Mouse (Mus musculus): ENCODE results near the gene Ifna15. TPM values are rescaled to one million over a fixed set of nuclear protein-coding genes. Genes with fewer than 3 reads are reported as not detected.
"Not testable (repeated sequence)": the region's sequence is repeated elsewhere in the genome, so short reads cannot be mapped to it uniquely, and the experiment has no call there.

The Ifna15 gene
- polyA plus RNA-seq (2015; fragmentation: Nextera tagmentation; extraction: Ambion mirVana): not detected in 2 replicates

DNA sequence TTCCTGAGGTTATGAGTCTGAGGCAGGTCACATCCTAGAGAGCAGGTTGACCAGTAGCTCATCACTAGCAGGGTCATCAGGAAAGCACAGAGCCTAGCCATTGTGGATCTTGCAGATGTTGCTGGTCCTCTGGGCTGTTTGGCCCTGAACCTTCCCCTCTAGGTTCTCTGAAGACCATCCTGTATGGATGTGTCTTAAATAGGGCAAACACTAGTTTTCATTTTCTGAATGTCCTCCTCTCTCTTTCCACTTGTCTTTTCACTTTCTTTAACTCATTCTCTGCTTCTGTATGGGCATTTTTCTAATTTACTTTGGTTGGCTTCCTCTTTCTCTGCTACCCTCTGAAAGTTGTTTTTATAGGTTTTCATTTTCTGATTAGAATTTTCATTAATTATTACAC is at the start of gene Ifna15:
Gene Ifna15 (minus strand): TSS at position 101 of the 400 bp plus-strand sequence.
- H3K4me3 ChIP-seq (replicated peaks); ATAC-seq; H3K27me3 ChIP-seq (replicated peaks); H3K27ac ChIP-seq; H3K9ac ChIP-seq; H3K4me1 ChIP-seq (replicated peaks); H3K36me3 ChIP-seq; H3K9me3 ChIP-seq; H3K4me2 ChIP-seq (replicated peaks): not testable (repeated sequence)

DNA sequence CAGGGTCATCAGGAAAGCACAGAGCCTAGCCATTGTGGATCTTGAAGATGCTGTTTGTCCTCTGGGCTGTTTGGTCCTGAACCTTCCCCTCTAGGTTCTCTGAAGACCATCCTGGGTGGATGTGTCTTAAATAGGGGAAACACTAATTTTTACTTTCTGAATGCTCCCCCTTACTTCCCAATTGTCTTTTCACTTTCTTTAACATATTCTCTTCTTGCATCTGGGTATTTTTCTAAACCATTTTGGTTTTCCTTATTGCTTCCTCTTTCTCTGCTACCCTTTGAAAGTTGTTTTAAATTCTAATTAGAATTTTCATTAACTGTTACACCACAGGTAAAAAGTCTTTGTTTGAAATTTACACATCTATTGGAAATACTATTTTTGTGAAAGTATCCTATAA is 45.2 kb upstream of the Ifna15 start, which contains the start of gene Ifna12:
Gene Ifna12 (minus strand): TSS at position 101 of the 400 bp plus-strand sequence.
- Histone ChIP-seq H3K4me2 (replicated peaks) (no peak within 1 kb of the TSS), H3K4me3 (replicated peaks) (no peak within 1 kb of the TSS), H3K36me3 (no peaks in the 10 kb centered on the region), H3K27me3 (replicated peaks) (no peaks in the 10 kb centered on the region), H3K9ac (no peak within 1 kb of the TSS), H3K4me1 (replicated peaks) (no peaks in the 10 kb centered on the region), H3K9me3 (no peaks in the 10 kb centered on the region), H3K27ac (no peak within 1 kb of the TSS)
- no peak for ATAC-seq

DNA sequence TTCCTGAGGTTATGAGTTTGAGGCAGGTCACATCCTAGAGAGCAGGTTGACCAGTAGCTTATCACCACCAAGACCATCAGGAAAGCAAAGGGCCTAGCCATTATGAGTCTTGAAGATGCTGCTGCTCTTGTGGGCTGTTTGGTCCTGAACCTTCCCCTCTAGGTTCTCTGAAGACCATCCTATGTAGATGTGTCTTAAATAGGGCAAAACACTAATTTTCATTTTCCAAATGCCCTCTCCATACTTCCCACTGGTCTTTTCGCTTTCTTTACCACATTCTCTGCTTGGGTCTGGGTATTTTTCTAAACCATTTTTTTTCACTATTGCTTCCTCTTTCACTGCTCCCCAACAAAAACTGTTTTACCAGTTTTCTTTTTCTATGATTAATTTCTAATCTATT is 34.2 kb upstream of the Ifna15 start, which contains the start of gene Ifna9:
Gene Ifna9 (minus strand): TSS at position 101 of the 400 bp plus-strand sequence.
- Histone ChIP-seq H3K4me1 (replicated peaks) (no peaks in the 10 kb centered on the region), H3K4me3 (replicated peaks) (no peak within 1 kb of the TSS), H3K36me3 (no peaks in the 10 kb centered on the region), H3K9ac (no peak within 1 kb of the TSS), H3K27me3 (replicated peaks) (no peaks in the 10 kb centered on the region), H3K4me2 (replicated peaks) (no peak within 1 kb of the TSS), H3K27ac (no peak within 1 kb of the TSS), H3K9me3 (no peaks in the 10 kb centered on the region)
- WGBS: 77% methylated on average over 1 of the region's 1 CpGs
- ATAC-seq: no peak

DNA sequence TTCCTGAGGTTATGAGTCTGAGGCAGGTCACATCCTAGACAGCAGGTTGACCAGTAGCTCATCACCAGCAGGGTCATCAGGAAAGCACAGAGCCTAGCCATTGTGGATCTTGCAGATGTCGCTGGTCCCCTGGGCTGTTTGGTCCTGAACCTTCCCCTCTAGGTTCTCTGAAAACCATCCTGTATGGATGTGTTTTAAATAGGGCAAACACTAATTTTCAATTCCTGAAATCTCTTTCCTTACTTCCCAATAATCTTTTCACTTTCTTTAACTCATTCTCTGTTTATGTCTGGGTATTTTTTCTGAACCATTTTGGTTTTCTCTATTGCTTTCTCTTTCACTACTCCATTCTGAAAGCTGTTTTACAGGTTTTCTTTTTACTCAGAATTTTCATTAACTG is 13.7 kb upstream of the Ifna15 start, which contains the start of gene Ifna14:
Gene Ifna14 (minus strand): TSS at position 101 of the 400 bp plus-strand sequence.
- no peaks in the 10 kb centered on the region for H3K4me1 ChIP-seq (replicated peaks)
- no peaks in the 10 kb centered on the region for H3K27me3 ChIP-seq (replicated peaks)
- H3K9ac ChIP-seq: no peak within 1 kb of the TSS
- H3K36me3 ChIP-seq: no peaks in the 10 kb centered on the region
- no peak for ATAC-seq
- WGBS: 57% methylated on average over 1 of the region's 1 CpGs
- no peak within 1 kb of the TSS for H3K4me2 ChIP-seq (replicated peaks)
- H3K9me3 ChIP-seq: no peaks in the 10 kb centered on the region
- no peak within 1 kb of the TSS for H3K27ac ChIP-seq
- no peak within 1 kb of the TSS for H3K4me3 ChIP-seq (replicated peaks)

DNA sequence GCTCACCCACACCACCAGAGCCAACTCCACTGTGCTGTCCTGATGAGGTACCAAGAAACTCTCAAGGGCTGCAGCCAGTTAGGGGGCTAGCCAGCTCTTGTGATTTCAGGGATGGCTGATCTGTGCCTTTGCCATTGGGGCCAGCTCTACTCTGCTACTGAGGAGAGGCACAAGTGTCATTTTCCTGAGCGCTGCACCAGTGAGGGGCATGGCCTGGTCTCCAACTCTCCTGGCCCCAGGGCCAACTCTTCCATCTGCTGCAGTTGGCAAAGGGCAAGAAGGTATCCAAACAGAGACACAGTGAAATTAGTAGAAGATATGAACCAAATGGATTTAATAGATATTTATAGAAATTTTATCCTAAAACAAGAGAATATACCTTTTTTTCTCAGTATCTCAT is 3.7 kb upstream of the Ifna15 start:
- Histone ChIP-seq H3K9ac (no peak overlapping the region), H3K4me1 (replicated peaks) (no peaks in the 10 kb centered on the region), H3K27ac (no peak overlapping the region), H3K9me3 (no peaks in the 10 kb centered on the region), H3K4me2 (replicated peaks) (no peak overlapping the region), H3K4me3 (replicated peaks) (no peak overlapping the region), H3K36me3 (no peaks in the 10 kb centered on the region), H3K27me3 (replicated peaks) (no peaks in the 10 kb centered on the region)
- 97% methylated on average over 1 of the region's 1 CpGs for WGBS
- ATAC-seq: no peak

DNA sequence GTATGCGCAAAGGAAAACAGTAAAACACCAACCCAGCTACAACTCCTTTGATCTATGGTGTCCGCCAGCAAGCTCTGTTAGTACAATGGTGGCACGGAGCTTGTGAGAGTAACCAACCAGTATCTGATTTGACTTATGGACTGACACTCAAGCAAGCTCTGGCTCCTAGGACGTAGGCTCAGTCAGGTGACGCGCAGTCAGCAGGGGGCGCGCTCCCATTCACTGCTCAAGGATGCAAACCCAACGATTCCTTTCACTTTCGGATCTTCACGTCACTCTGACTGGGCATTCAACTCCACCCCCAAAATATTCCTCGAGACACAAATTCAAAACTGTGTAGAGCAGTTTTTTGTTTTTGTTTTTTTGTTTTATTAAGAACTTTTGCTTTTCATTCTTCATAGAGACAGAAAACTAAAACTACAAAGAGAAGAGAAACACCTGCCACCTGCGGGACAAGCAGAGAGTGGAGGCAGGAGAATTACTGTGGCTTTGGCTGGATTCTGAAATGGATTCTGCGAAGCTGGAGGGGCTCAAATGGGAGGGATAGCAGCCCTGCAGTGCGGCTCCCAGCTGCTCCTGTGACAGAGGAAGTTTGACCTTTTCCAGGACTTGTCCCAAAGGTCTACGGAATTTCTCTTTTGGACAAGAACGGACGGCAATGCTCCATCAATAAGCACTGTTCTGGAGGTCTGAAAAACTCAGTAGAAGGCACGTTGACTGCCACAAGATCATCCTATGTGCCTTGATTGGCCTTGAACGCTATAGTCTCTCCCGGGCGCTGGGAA is 7.7 kb downstream of the Ifna15 start:
- Histone ChIP-seq H3K4me2 (replicated peaks) (peak overlapping the region; percentile 57), H3K9ac (no peak overlapping the region), H3K4me1 (replicated peaks) (no peaks in the 10 kb centered on the region), H3K27ac (no peak overlapping the region), H3K9me3 (no peaks in the 10 kb centered on the region), H3K4me3 (replicated peaks) (peak overlapping the region; percentile 30), H3K36me3 (no peaks in the 10 kb centered on the region), H3K27me3 (replicated peaks) (no peaks in the 10 kb centered on the region; the same call in 1 of the 2 replicates)
- peak; percentile 93 for ATAC-seq
- 36% methylated on average over 22 of the region's 22 CpGs for WGBS

DNA sequence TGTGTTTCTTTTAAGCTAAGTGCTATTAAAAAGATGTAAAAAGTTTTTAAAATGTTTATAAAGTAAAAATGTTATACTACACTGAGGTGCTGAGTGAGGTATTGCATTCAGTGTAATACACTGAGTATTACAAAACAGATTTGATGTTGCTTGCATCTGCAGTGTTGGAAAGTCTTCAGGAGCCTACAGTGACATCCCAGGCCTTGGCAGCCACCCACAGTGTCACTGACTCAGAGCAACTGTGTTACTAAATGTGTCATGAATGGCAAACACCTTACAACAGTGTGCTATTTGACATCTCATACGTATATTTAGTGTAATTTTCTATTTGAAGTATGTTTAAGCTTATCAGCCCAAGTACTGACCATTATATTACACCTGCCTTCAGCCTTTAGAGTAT is 10.1 kb downstream of the Ifna15 start:
- Histone ChIP-seq H3K27ac (no peak overlapping the region), H3K27me3 (replicated peaks) (no peaks in the 10 kb centered on the region; the same call in 1 of the 2 replicates), H3K4me1 (replicated peaks) (no peaks in the 10 kb centered on the region), H3K9ac (no peak overlapping the region), H3K36me3 (no peaks in the 10 kb centered on the region), H3K4me2 (replicated peaks) (no peak overlapping the region), H3K4me3 (replicated peaks) (no peak overlapping the region), H3K9me3 (no peaks in the 10 kb centered on the region)
- WGBS: 75% methylated on average over 1 of the region's 1 CpGs
- ATAC-seq: no peak

DNA sequence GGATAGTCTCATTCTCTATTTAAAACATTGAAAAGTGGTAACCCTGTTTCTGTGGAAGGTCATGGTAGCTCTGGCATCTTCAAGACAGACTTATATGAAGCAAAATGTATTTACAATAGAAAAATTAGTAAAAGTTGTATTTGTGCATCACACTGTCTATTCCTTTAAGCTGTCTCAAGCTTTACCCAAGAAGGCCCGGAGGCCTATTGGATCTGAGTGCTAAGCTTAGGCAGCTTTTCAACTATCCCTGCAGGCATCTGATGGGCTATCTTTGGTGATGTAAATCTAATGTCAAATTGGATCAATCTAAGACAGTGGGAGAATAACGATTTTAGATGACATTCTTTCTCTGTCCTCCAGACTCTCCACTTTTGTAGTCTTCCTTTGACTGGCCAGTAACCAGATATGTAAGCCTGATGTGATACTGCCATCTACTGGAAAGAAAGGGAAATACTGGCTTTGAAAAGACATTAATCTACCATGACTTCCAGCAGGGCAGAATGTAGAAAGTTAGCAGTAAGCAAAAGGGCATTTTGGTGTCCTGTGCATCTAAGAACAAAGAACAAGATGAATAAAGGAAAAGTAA is 14.3 kb downstream of the Ifna15 start:
- WGBS: 43% methylated on average over 2 of the region's 2 CpGs
- no peak overlapping the region for H3K4me2 ChIP-seq (replicated peaks)
- no peaks in the 10 kb centered on the region; the same call in 1 of the 2 replicates for H3K27me3 ChIP-seq (replicated peaks)
- H3K36me3 ChIP-seq: no peaks in the 10 kb centered on the region
- no peaks in the 10 kb centered on the region for H3K4me1 ChIP-seq (replicated peaks)
- ATAC-seq: 0 out of 2 replicates have a peak, but pooled peaks have one; percentile 36
- H3K4me3 ChIP-seq (replicated peaks): no peak overlapping the region
- no peak overlapping the region for H3K27ac ChIP-seq
- no peak overlapping the region for H3K9ac ChIP-seq
- H3K9me3 ChIP-seq: no peaks in the 10 kb centered on the region

DNA sequence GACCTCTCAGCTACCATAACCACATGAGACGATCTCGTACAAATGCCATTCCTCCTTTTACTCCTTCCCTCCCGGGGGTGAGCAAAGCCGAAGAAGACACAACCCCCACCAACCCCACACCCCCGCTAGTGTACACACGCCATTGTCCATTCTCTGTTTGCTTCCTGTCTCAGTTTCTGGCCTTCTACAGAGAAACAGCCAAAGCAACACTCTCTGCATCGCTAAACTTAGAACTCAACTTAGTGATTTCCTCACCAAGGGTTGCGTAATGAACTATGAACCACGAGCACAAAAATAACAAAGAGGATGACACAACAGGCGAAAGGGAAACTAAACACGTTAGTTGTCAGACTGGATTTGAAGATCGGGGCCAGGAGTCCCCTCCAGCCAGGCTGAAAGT is 20.7 kb downstream of the Ifna15 start:
- H3K36me3 ChIP-seq: no peaks in the 10 kb centered on the region
- no peaks in the 10 kb centered on the region for H3K27me3 ChIP-seq (replicated peaks)
- H3K9me3 ChIP-seq: no peaks in the 10 kb centered on the region
- no peak; the same call in 1 of the 2 replicates for ATAC-seq
- no peak overlapping the region for H3K4me3 ChIP-seq (replicated peaks)
- H3K27ac ChIP-seq: no peak overlapping the region
- WGBS: 50% methylated on average over 12 of the region's 12 CpGs
- H3K4me1 ChIP-seq (replicated peaks): no peaks in the 10 kb centered on the region
- H3K9ac ChIP-seq: no peak overlapping the region
- no peak overlapping the region for H3K4me2 ChIP-seq (replicated peaks)

DNA sequence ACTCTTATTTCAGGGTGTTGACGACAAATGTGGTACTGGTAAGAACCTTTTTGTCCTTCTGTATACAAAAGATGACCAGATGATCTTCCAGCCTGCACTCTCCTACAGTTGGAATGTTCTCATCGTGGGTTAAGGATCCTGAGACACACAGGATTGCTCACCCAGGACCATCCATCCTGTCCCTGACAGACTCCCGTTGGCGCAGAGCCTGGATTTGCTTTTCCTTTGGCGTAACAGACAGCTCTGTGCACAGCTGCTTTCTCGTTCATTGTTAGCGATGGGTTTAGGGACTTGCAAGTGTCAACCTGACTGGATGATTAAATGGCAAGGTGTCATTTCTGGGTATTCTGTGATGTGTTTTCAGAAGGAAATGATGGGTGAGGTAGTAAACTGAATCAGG is 21.4 kb downstream of the Ifna15 start:
- Histone ChIP-seq H3K4me2 (replicated peaks) (no peak overlapping the region), H3K27ac (no peak overlapping the region), H3K4me1 (replicated peaks) (no peaks in the 10 kb centered on the region), H3K4me3 (replicated peaks) (no peak overlapping the region), H3K36me3 (no peaks in the 10 kb centered on the region), H3K9me3 (no peaks in the 10 kb centered on the region), H3K9ac (no peak overlapping the region), H3K27me3 (replicated peaks) (no peaks in the 10 kb centered on the region)
- 36% methylated on average over 7 of the region's 7 CpGs for WGBS
- peak; percentile 58; the same call in 1 of the 2 replicates for ATAC-seq

DNA sequence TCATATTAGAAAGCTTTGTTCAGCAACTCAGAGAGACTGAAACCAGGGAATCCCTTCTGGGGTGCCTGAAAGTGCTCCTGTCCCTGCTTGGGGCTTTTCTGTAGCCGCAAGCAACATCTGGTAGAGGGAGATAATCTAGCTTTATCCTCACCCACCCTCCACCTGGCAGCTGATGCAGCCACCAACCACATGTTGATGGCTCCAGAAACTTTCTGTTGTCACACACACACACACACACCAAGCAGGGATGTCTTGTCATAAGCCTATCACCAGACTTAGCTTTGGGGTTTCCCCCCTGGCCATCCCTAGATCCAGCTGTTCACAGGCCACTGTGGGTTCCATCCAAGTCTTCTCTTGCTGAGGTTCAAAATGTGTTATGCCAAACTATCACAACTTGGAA is 22.3 kb downstream of the Ifna15 start:
- Histone ChIP-seq H3K9ac (no peak overlapping the region), H3K4me3 (replicated peaks) (no peak overlapping the region)

DNA sequence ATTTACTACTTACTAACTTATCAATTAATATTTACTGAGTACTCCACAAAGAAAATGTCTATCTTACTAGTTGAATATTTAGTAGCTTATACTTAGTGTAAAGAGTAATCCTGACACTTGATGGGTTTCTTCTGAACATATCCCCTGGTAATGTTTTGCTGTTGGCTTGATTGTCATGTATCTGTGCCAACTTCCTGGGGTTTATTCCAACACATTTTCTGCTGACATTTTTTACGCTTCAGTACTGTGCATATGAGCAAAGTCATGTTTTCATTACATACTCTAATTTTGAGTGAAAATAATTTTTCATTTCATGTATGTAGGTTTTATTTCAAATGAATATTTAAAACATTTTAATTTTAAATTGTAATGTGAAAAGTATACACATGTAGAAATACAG is 23.1 kb downstream of the Ifna15 start:
- Histone ChIP-seq H3K9ac (no peak overlapping the region), H3K36me3 (no peaks in the 10 kb centered on the region), H3K27me3 (replicated peaks) (no peaks in the 10 kb centered on the region), H3K9me3 (no peaks in the 10 kb centered on the region), H3K27ac (no peak overlapping the region), H3K4me1 (replicated peaks) (no peaks in the 10 kb centered on the region), H3K4me3 (replicated peaks) (no peak overlapping the region), H3K4me2 (replicated peaks) (no peak overlapping the region)
- WGBS: 68% methylated on average over 1 of the region's 1 CpGs
- ATAC-seq: no peak

More for the DNA sequence above, 22.3 kb downstream of the Ifna15 start:
- H3K36me3 ChIP-seq: no peaks in the 10 kb centered on the region
- peak; percentile 31; the same call in 1 of the 2 replicates for ATAC-seq
- H3K4me2 ChIP-seq (replicated peaks): no peak overlapping the region
- H3K27ac ChIP-seq: no peak overlapping the region
- H3K4me1 ChIP-seq (replicated peaks): no peaks in the 10 kb centered on the region
- H3K9me3 ChIP-seq: no peaks in the 10 kb centered on the region
- no peaks in the 10 kb centered on the region for H3K27me3 ChIP-seq (replicated peaks)
- 89% methylated on average over 1 of the region's 1 CpGs for WGBS
